20 mouse cellular contexts compared by ENCODE assay signal in the genomic region with DNA sequence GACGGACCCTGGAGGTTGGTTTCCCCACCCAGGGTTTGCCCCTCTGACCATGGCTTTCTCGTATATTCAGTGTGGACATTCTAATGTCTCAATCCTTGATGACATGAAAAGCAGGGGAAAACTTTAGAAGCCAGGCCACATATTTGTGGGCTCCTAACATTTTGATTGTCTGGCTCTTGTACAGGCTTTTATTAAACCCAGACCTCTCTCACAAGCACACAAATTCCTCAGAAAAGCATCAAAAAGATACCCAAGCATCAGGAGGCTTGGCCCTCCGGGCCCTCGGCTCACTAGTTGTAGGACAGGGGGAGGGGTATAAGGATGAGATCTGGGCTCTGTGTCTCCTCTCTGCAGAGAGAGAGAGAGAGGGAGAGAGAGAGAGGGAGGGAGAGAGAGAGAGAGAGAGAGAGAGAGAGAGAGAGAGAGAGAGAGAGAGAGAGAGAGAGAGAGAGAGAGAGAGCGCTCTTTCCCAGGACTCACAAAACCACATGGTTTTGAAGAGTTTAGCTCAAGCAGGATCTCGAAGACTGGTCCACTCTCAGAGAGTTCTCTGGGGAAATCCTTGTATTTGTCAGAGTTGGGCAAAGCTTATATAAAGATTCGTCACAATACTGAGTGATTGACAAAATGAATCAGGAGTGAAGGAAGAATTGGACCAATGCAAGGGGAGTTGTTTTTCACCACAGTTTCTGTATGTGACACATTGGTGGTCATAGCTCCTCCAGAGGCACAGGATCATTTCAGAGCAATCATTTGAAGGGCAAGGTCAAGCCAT.
DNase-seq lines count a peak whose midpoint lies in the region; ATAC-seq lines count a peak whose summit lies in the region.
"Had no signal": no experiment of that assay in that cellular context is flagged by ENCODE, and none has a peak within 500 bp of the region (broad histone marks: within the 10 kb centered on the region; RNA-seq: fewer than 3 reads in every experiment).

No protein-coding gene starts in this region.

- no peak overlapping the region for H3K4me2 ChIP-seq in embryonic facial prominence, embryonic 13.5 days
- no peak overlapping the region for H3K4me2 ChIP-seq in heart, embryonic 12.5 days
- H3K4me2 ChIP-seq: forebrain, embryonic 13.5 days; heart, embryonic 13.5 days; hindbrain, embryonic 13.5 days had no signal

- peak overlapping the region; percentile 79 for H3K27ac ChIP-seq in embryonic facial prominence, embryonic 13.5 days
- no peak overlapping the region for H3K27ac ChIP-seq in heart, embryonic 12.5 days (ENCODE audit: poor library complexity, severe bottlenecking)
- H3K27ac ChIP-seq: forebrain, embryonic 13.5 days; gastrocnemius, adult 2 months; heart, embryonic 13.5 days; hindbrain, embryonic 13.5 days; hindbrain, postnatal 0 days had no signal

- H3K4me1 ChIP-seq in embryonic facial prominence, embryonic 13.5 days: peaks cover 33% of the 10 kb centered on the region
- no peaks in the 10 kb centered on the region for H3K4me1 ChIP-seq in heart, embryonic 12.5 days (replicated peaks)
- H3K4me1 ChIP-seq: forebrain, embryonic 13.5 days; heart, embryonic 13.5 days; hindbrain, embryonic 13.5 days had no signal

- 27% methylated on average over 7 of the region's 7 CpGs for WGBS in embryonic facial prominence, embryonic 13.5 days
- WGBS in heart, embryonic 12.5 days: 54% methylated on average over 7 of the region's 7 CpGs

- H3K4me3 ChIP-seq in embryonic facial prominence, embryonic 13.5 days: no peak overlapping the region
- no peak overlapping the region for H3K4me3 ChIP-seq in heart, embryonic 12.5 days
- H3K4me3 ChIP-seq: forebrain, embryonic 13.5 days; gastrocnemius, adult 2 months; heart, embryonic 13.5 days; hindbrain, embryonic 13.5 days had no signal

- ATAC-seq in embryonic facial prominence, embryonic 13.5 days (ENCODE audit: insufficient number of reproducible peaks, insufficient read depth, low FRiP score, low TSS enrichment, low read depth): no peak
- ATAC-seq in heart, embryonic 12.5 days (ENCODE audit: insufficient number of reproducible peaks, low FRiP score): no peak
- ATAC-seq: forebrain, embryonic 13.5 days; forebrain, postnatal 0 days; hindbrain, postnatal 0 days had no signal

- no peaks in the 10 kb centered on the region for H3K9me3 ChIP-seq in embryonic facial prominence, embryonic 13.5 days
- no peaks in the 10 kb centered on the region for H3K9me3 ChIP-seq in heart, embryonic 12.5 days (replicated peaks)
- H3K9me3 ChIP-seq: forebrain, embryonic 13.5 days; heart, embryonic 13.5 days; hindbrain, embryonic 13.5 days had no signal

- H3K36me3 ChIP-seq in embryonic facial prominence, embryonic 13.5 days: no peaks in the 10 kb centered on the region
- no peaks in the 10 kb centered on the region for H3K36me3 ChIP-seq in heart, embryonic 12.5 days
- H3K36me3 ChIP-seq: heart, embryonic 13.5 days; hindbrain, embryonic 13.5 days had no signal

- no peaks in the 10 kb centered on the region for H3K27me3 ChIP-seq in embryonic facial prominence, embryonic 13.5 days
- H3K27me3 ChIP-seq in heart, embryonic 12.5 days (replicated peaks): 0 out of 2 replicates have a peak, but pooled peaks cover 4% of the 10 kb centered on the region
- H3K27me3 ChIP-seq: forebrain, embryonic 13.5 days; heart, embryonic 13.5 days; hindbrain, embryonic 13.5 days had no signal

- H3K9ac ChIP-seq in embryonic facial prominence, embryonic 13.5 days: no peak overlapping the region
- H3K9ac ChIP-seq in heart, embryonic 12.5 days: no peak overlapping the region
- H3K9ac ChIP-seq: forebrain, embryonic 13.5 days; forebrain, postnatal 0 days; heart, embryonic 13.5 days; hindbrain, embryonic 13.5 days had no signal

- DNase-seq in 3T3-L1 (ENCODE audit: low read depth, low spot score) (peak; percentile 77), NIH3T3 (ENCODE audit: low read depth) (peak; percentile 81)
- peak; percentile 35 for DNase-seq in fibroblast of lung, adult 2 months (ENCODE audit: low read depth)
- DNase-seq in testis, postnatal 14 days (ENCODE audit: low spot score): no peak
- DNase-seq in kidney, postnatal 14 days: no peak
- DNase-seq: adrenal gland, postnatal 10 days; cerebellum, adult 18-20 months; cerebellum, adult 9-11 months; cerebellum, postnatal 36 days; forebrain, postnatal 0 days; gastrocnemius, adult 2 months; gastrocnemius, postnatal 25 days; heart, postnatal 36 days; kidney, adult 11 months had no signal

Comparison
In these comparisons a context has a peak if more than half of its experiments do, and no peak if none do; other contexts are left out.
1. DNase-seq: peak in 3T3-L1 (single experiment), NIH3T3 (single experiment) and fibroblast of lung, adult 2 months (single experiment); none in testis, postnatal 14 days (single experiment) and kidney, postnatal 14 days (single experiment).